Mouse (Mus musculus) brain, embryonic 14.5 days (tissue): ENCODE measurements around the gene Tmem72.

Source experiments
- CTCF ChIP-seq: fragments of 200-500 bp; IDR thresholded peaks from 2 replicates; pipeline ENCODE4 v1.5.1; 2012; ENCODE audit warnings: inconsistent platforms, mild to moderate bottlenecking, moderate library complexity, borderline replicate concordance; ENCODE audit not compliant: insufficient read depth, insufficient read length; ENCODE audit errors: extremely low read depth
- POLR2A ChIP-seq: fragments of 200-500 bp; IDR thresholded peaks from 2 replicates; pipeline ENCODE4 v1.6.1; 2012; ENCODE audit warnings: mild to moderate bottlenecking, inconsistent platforms, borderline replicate concordance; ENCODE audit not compliant: poor library complexity, insufficient read depth, insufficient read length, severe bottlenecking; ENCODE audit errors: extremely low read depth

- TF ChIP-seq CTCF (no peak), POLR2A (no peak)
Observed at GRCm38 (mm10) chr6:116636581-116637235, 80.0 kb downstream of the Tmem72 start.
